Mouse (Mus musculus) liver, embryonic 14.5 days (tissue): ENCODE data around the gene Kbtbd13. TPM values are rescaled to one million over a fixed set of nuclear protein-coding genes. Genes with fewer than 3 reads are reported as not detected.

Experiments
- ATAC-seq: fragments of 200-750 bp; cut with Nextera tagmentation; 2 replicates; pipeline ENCODE4 v1.8.0; 2017; ENCODE audit warnings: moderate number of reproducible peaks, mild to moderate bottlenecking, moderate library complexity; ENCODE audit not compliant: insufficient read depth
- DNase-seq, 3 experiments: peaks; one replicate each; pipeline ENCODE4 v3.0.0-alpha.2; 2012 to 2013; ENCODE audit warnings: low read depth in 3 of 3, low spot score in 3 of 3
- H3K27ac ChIP-seq: fragments of 300-500 bp; sonication (generic); 2 replicates; pipeline ENCODE4 v1.5.1; 2014; ENCODE audit warnings: moderate library complexity, mild to moderate bottlenecking, control low read depth, inconsistent platforms
- H3K27me3 ChIP-seq: fragments of 300-500 bp; sonication (generic); 2 replicates; pipeline ENCODE4 v1.6.1; 2014; ENCODE audit warnings: mild to moderate bottlenecking, low read length, moderate library complexity; ENCODE audit not compliant: control insufficient read depth, insufficient read depth
- H3K36me3 ChIP-seq: fragments of 300-500 bp; sonication (generic); replicated peaks from 2 replicates; pipeline ENCODE4 v1.6.1; 2014; ENCODE audit warnings: low read depth; ENCODE audit not compliant: control insufficient read depth, insufficient read depth
- H3K4me1 ChIP-seq, 2 experiments: fragments of 200-500 bp in 1 of 2; fragments of 300-500 bp in 1 of 2; sonication (generic) in 1 of 2; replicated peaks; 2 replicates each; pipeline ENCODE4 v1.6.1; 2012 to 2014; ENCODE audit warnings: antibody characterized with exemption in 1 of 2, inconsistent platforms in 1 of 2, low read length in 1 of 2; ENCODE audit not compliant: control insufficient read depth in 2 of 2, insufficient read depth in 2 of 2
- H3K4me2 ChIP-seq: fragments of 300-500 bp; sonication (generic); 2 replicates; pipeline ENCODE4 v1.6.1; 2014; ENCODE audit warnings: low read depth, mild to moderate bottlenecking, control low read depth, moderate library complexity
- H3K4me3 ChIP-seq, 2 experiments: fragments of 200-500 bp in 1 of 2; fragments of 300-500 bp in 1 of 2; sonication (generic) in 1 of 2; 2 replicates each; pipeline ENCODE4 v1.5.1; 2012 to 2014; ENCODE audit warnings: low read depth in 2 of 2, low read length in 2 of 2, mild to moderate bottlenecking in 2 of 2, control low read depth in 1 of 2, inconsistent platforms in 1 of 2, moderate library complexity in 1 of 2; ENCODE audit not compliant: insufficient read depth in 1 of 2
- H3K9ac ChIP-seq: fragments of 300-500 bp; sonication (generic); replicated peaks from 2 replicates; pipeline ENCODE4 v1.6.1; 2014; ENCODE audit warnings: mild to moderate bottlenecking, control low read depth, moderate library complexity
- H3K9me3 ChIP-seq: fragments of 300-500 bp; sonication (generic); 2 replicates; pipeline ENCODE4 v1.6.1; 2016; ENCODE audit warnings: low read length, mixed read lengths; ENCODE audit not compliant: control insufficient read depth
- CTCF ChIP-seq: IDR thresholded peaks from 2 replicates; pipeline ENCODE4 v1.5.1; 2016; ENCODE audit warnings: antibody characterized with exemption, low read depth, control low read depth
- EP300 ChIP-seq: IDR thresholded peaks from 2 replicates; pipeline ENCODE4 v1.6.1; 2016; ENCODE audit warnings: antibody characterized with exemption, low read depth
- WGBS: fragments of 180-500 bp; shearing (Covaris S2); extraction: QIAGEN DNeasy Blood & Tissue Kit; methylation state at CpG from one replicate; pipeline ENCODE4 v1.1.7; 2014; ENCODE audit not compliant: insufficient replicate concordance; 5-methylcytosine and 5-hydroxymethylcytosine counted together
- polyA plus RNA-seq, 2 experiments: library from polyadenylated mRNA; depleted of rRNA in 1 of 2; stranded (reverse) in 1 of 2; unstranded in 1 of 2; fragments of >200 nt; fragmentation: Nextera tagmentation in 1 of 2; extraction: Ambion mirVana in 1 of 2; gene quantifications; 2 replicates each; pipeline versions ENCODE4 v1.2.1 to v1.2.3; 2012 to 2014

Gene Kbtbd13
- polyA plus RNA-seq, 2 experiments = 0.04 to 0.08 TPM

- no peak for DNase-seq
These were observed 10.3 kb downstream of the Kbtbd13 start for GRCm38 (mm10) chr9:65381017-65381590.

GRCm38 (mm10) chr9:65375163-65375934 is 16.1 kb downstream of the Kbtbd13 start:
- Histone ChIP-seq H3K9me3 (no peaks in the 10 kb centered on the region), H3K36me3 (no peaks in the 10 kb centered on the region), H3K9ac (no peak overlapping the region), H3K4me3 (no peak overlapping the region), H3K27me3 (no peaks in the 10 kb centered on the region), H3K4me1 (no peaks in the 10 kb centered on the region), H3K27ac (no peak overlapping the region), H3K4me2 (no peak overlapping the region)
- ATAC-seq (no peak), DNase-seq (no peak)
- WGBS = 76% methylated on average over 9 of the region's 9 CpGs
- no peak for TF ChIP-seq EP300
- TF ChIP-seq CTCF = no peak

More at GRCm38 (mm10) chr9:65381017-65381590, 10.3 kb downstream of the Kbtbd13 start:
- WGBS = 64% methylated on average over 4 of the region's 4 CpGs
- Histone ChIP-seq H3K27ac (no peak overlapping the region), H3K27me3 (no peaks in the 10 kb centered on the region), H3K4me1 (no peaks in the 10 kb centered on the region), H3K9me3 (no peaks in the 10 kb centered on the region), H3K4me3 (no peak overlapping the region), H3K36me3 (no peaks in the 10 kb centered on the region), H3K4me2 (no peak overlapping the region), H3K9ac (no peak overlapping the region)
- ATAC-seq = no peak
- no peak for TF ChIP-seq CTCF
- TF ChIP-seq EP300 = no peak

GRCm38 (mm10) chr9:65374468-65375162 is 16.8 kb downstream of the Kbtbd13 start:
- WGBS = 67% methylated on average over 5 of the region's 5 CpGs
- DNase-seq (no peak), ATAC-seq (no peak)
- Histone ChIP-seq H3K9me3 (no peaks in the 10 kb centered on the region), H3K4me1 (no peaks in the 10 kb centered on the region), H3K36me3 (no peaks in the 10 kb centered on the region), H3K27ac (no peak overlapping the region), H3K9ac (no peak overlapping the region), H3K4me2 (no peak overlapping the region), H3K27me3 (no peaks in the 10 kb centered on the region), H3K4me3 (no peak overlapping the region)
- no peak for TF ChIP-seq EP300
- TF ChIP-seq CTCF = no peak

GRCm38 (mm10) chr9:65372449-65372848 is 19.0 kb downstream of the Kbtbd13 start:
- 55% methylated on average over 4 of the region's 4 CpGs for WGBS
- no peaks in the 10 kb centered on the region for H3K36me3 ChIP-seq
- peak in 1 of 3 experiments; percentile 11 for DNase-seq
- ATAC-seq = no peak
- no peak overlapping the region for H3K4me3 ChIP-seq
- no peak overlapping the region for H3K9ac ChIP-seq
- no peak overlapping the region for H3K4me2 ChIP-seq
- H3K4me1 ChIP-seq = no peaks in the 10 kb centered on the region
- H3K27ac ChIP-seq = no peak overlapping the region
- TF ChIP-seq EP300 (no peak), CTCF (peak; percentile 50; the same call in 1 of the 2 replicates)
- no peaks in the 10 kb centered on the region for H3K9me3 ChIP-seq
- no peaks in the 10 kb centered on the region for H3K27me3 ChIP-seq

- 80% methylated on average over 24 of the region's 24 CpGs for WGBS
- H3K9me3 ChIP-seq = no peaks in the 10 kb centered on the region
These were observed 19.7 kb downstream of the Kbtbd13 start for GRCm38 (mm10) chr9:65371756-65372155.

More at GRCm38 (mm10) chr9:65371756-65372155, 19.7 kb downstream of the Kbtbd13 start:
- Histone ChIP-seq H3K27me3 (no peaks in the 10 kb centered on the region), H3K27ac (no peak overlapping the region), H3K4me2 (no peak overlapping the region), H3K9ac (no peak overlapping the region), H3K4me1 (no peaks in the 10 kb centered on the region), H3K4me3 (no peak overlapping the region), H3K36me3 (no peaks in the 10 kb centered on the region)
- DNase-seq = no peak
- ATAC-seq = no peak
- no peak for TF ChIP-seq EP300
